Mouse (Mus musculus): Measurements from ENCODE around the gene Traf3ip2. TPM values are rescaled to one million over a fixed set of nuclear protein-coding genes. Genes with fewer than 3 reads are reported as not detected.

Traf3ip2 gene
- polyA plus RNA-seq, 1 experiment from 2014 or later = 8.3 TPM

GRCm38 (mm10) chr10:39582385-39582784 is 30.3 kb upstream of the Traf3ip2 start:
- Histone ChIP-seq H3K4me2 (replicated peaks) (no peak overlapping the region), H3K9ac (no peak overlapping the region), H3K27ac (no peak overlapping the region), H3K27me3 (ENCODE audit: control insufficient read depth, insufficient read depth, low read length) (no peaks in the 10 kb centered on the region), H3K4me1 (replicated peaks; ENCODE audit: control insufficient read depth, insufficient read depth, low read length) (peaks cover 7% of the 10 kb centered on the region), H3K4me3 (replicated peaks; ENCODE audit: low read length) (no peak overlapping the region), H3K36me3 (replicated peaks; ENCODE audit: control insufficient read depth, insufficient read depth) (no peaks in the 10 kb centered on the region), H3K9me3 (ENCODE audit: control insufficient read depth, low read length) (no peaks in the 10 kb centered on the region)
- WGBS = 76% methylated on average over 2 of the region's 2 CpGs
- DNase-seq (ENCODE audit: low spot score) (no peak), ATAC-seq (ENCODE audit: low FRiP score) (no peak)

- no peaks in the 10 kb centered on the region for H3K27me3 ChIP-seq (ENCODE audit: control insufficient read depth, insufficient read depth, low read length)
- no peak overlapping the region for H3K27ac ChIP-seq
- DNase-seq (ENCODE audit: low spot score) (no peak), ATAC-seq (ENCODE audit: low FRiP score) (no peak)
- H3K9ac ChIP-seq = no peak overlapping the region
- H3K4me3 ChIP-seq (replicated peaks; ENCODE audit: low read length) = no peak overlapping the region
- no peaks in the 10 kb centered on the region for H3K9me3 ChIP-seq (ENCODE audit: control insufficient read depth, low read length)
- H3K4me1 ChIP-seq (replicated peaks; ENCODE audit: control insufficient read depth, insufficient read depth, low read length) = peaks cover 21% of the 10 kb centered on the region
- H3K36me3 ChIP-seq (replicated peaks; ENCODE audit: control insufficient read depth, insufficient read depth) = no peaks in the 10 kb centered on the region
- 80% methylated on average over 12 of the region's 12 CpGs for WGBS
- H3K4me2 ChIP-seq (replicated peaks) = no peak overlapping the region
Measured at GRCm38 (mm10) chr10:39583718-39584117, 29.0 kb upstream of the Traf3ip2 start.

- no peaks in the 10 kb centered on the region for H3K27me3 ChIP-seq (ENCODE audit: control insufficient read depth, insufficient read depth, low read length)
- peak; percentile 61; the same call in 1 of the 2 replicates for ATAC-seq (ENCODE audit: low FRiP score)
- H3K9ac ChIP-seq = peak overlapping the region; percentile 42
- H3K4me1 ChIP-seq (replicated peaks; ENCODE audit: control insufficient read depth, insufficient read depth, low read length) = peaks cover 25% of the 10 kb centered on the region
- H3K4me2 ChIP-seq (replicated peaks) = no peak overlapping the region
- peak overlapping the region; percentile 87 for H3K27ac ChIP-seq
- no peak overlapping the region for H3K4me3 ChIP-seq (replicated peaks; ENCODE audit: low read length)
- 24% methylated on average over 5 of the region's 5 CpGs for WGBS
- H3K9me3 ChIP-seq (ENCODE audit: control insufficient read depth, low read length) = no peaks in the 10 kb centered on the region
- H3K36me3 ChIP-seq (replicated peaks; ENCODE audit: control insufficient read depth, insufficient read depth) = no peaks in the 10 kb centered on the region
- peak; percentile 66 for DNase-seq (ENCODE audit: low spot score)
Measured at GRCm38 (mm10) chr10:39587290-39587925, 25.3 kb upstream of the Traf3ip2 start.

GRCm38 (mm10) chr10:39587973-39588746 is 24.6 kb upstream of the Traf3ip2 start:
- peaks cover 3% of the 10 kb centered on the region; the same call in 1 of the 2 replicates for H3K9me3 ChIP-seq (ENCODE audit: control insufficient read depth, low read length)
- H3K9ac ChIP-seq = peak overlapping the region; percentile 42
- no peaks in the 10 kb centered on the region for H3K27me3 ChIP-seq (ENCODE audit: control insufficient read depth, insufficient read depth, low read length)
- DNase-seq (ENCODE audit: low spot score) (peak; percentile 35), ATAC-seq (ENCODE audit: low FRiP score) (peak; percentile 43; the same call in 1 of the 2 replicates)
- no peak overlapping the region for H3K4me2 ChIP-seq (replicated peaks)
- peak overlapping the region; percentile 87 for H3K27ac ChIP-seq
- H3K36me3 ChIP-seq (replicated peaks; ENCODE audit: control insufficient read depth, insufficient read depth) = no peaks in the 10 kb centered on the region
- 44% methylated on average over 8 of the region's 8 CpGs for WGBS
- H3K4me1 ChIP-seq (replicated peaks; ENCODE audit: control insufficient read depth, insufficient read depth, low read length) = peaks cover 25% of the 10 kb centered on the region
- H3K4me3 ChIP-seq (replicated peaks; ENCODE audit: low read length) = no peak overlapping the region

- no peaks in the 10 kb centered on the region for H3K36me3 ChIP-seq (replicated peaks; ENCODE audit: control insufficient read depth, insufficient read depth)
- peaks cover 9% of the 10 kb centered on the region; the same call in 1 of the 2 replicates for H3K9me3 ChIP-seq (ENCODE audit: control insufficient read depth, low read length)
- WGBS = 81% methylated on average over 19 of the region's 19 CpGs
- H3K4me2 ChIP-seq (replicated peaks) = no peak overlapping the region
- H3K27ac ChIP-seq = no peak overlapping the region
- peaks cover 25% of the 10 kb centered on the region for H3K4me1 ChIP-seq (replicated peaks; ENCODE audit: control insufficient read depth, insufficient read depth, low read length)
- no peak overlapping the region for H3K4me3 ChIP-seq (replicated peaks; ENCODE audit: low read length)
- no peaks in the 10 kb centered on the region for H3K27me3 ChIP-seq (ENCODE audit: control insufficient read depth, insufficient read depth, low read length)
- no peak overlapping the region for H3K9ac ChIP-seq
- DNase-seq (ENCODE audit: low spot score) (no peak), ATAC-seq (ENCODE audit: low FRiP score) (no peak)
Measured at GRCm38 (mm10) chr10:39589765-39590546, 22.8 kb upstream of the Traf3ip2 start.

- DNase-seq (ENCODE audit: low spot score) = no peak
- 88% methylated on average over 10 of the region's 10 CpGs for WGBS
- Histone ChIP-seq H3K4me2 (replicated peaks) (no peak overlapping the region), H3K27ac (no peak overlapping the region), H3K9ac (no peak overlapping the region), H3K27me3 (ENCODE audit: control insufficient read depth, insufficient read depth, low read length) (no peaks in the 10 kb centered on the region), H3K4me3 (replicated peaks; ENCODE audit: low read length) (no peak overlapping the region), H3K36me3 (replicated peaks; ENCODE audit: control insufficient read depth, insufficient read depth) (no peaks in the 10 kb centered on the region), H3K9me3 (ENCODE audit: control insufficient read depth, low read length) (peaks cover 9% of the 10 kb centered on the region; the same call in 1 of the 2 replicates), H3K4me1 (replicated peaks; ENCODE audit: control insufficient read depth, insufficient read depth, low read length) (peaks cover 25% of the 10 kb centered on the region)
- ATAC-seq (ENCODE audit: low FRiP score) = no peak
Measured at GRCm38 (mm10) chr10:39590629-39591028, 22.1 kb upstream of the Traf3ip2 start.

GRCm38 (mm10) chr10:39592501-39592900 is 20.2 kb upstream of the Traf3ip2 start:
- no peak overlapping the region for H3K4me2 ChIP-seq (replicated peaks)

GRCm38 (mm10) chr10:39594716-39595115 is 18.0 kb upstream of the Traf3ip2 start:
- H3K27ac ChIP-seq = no peak overlapping the region
- H3K4me1 ChIP-seq (replicated peaks; ENCODE audit: control insufficient read depth, insufficient read depth, low read length) = peaks cover 23% of the 10 kb centered on the region
- no peak for DNase-seq (ENCODE audit: low spot score)
- H3K4me3 ChIP-seq (replicated peaks; ENCODE audit: low read length) = no peak overlapping the region
- no peak overlapping the region for H3K4me2 ChIP-seq (replicated peaks)
- no peaks in the 10 kb centered on the region for H3K27me3 ChIP-seq (ENCODE audit: control insufficient read depth, insufficient read depth, low read length)
- H3K9ac ChIP-seq = no peak overlapping the region
- ATAC-seq (ENCODE audit: low FRiP score) = no peak
- WGBS = 56% methylated on average over 1 of the region's 1 CpGs
- H3K9me3 ChIP-seq (ENCODE audit: control insufficient read depth, low read length) = peaks cover 9% of the 10 kb centered on the region; the same call in 1 of the 2 replicates
- H3K36me3 ChIP-seq (replicated peaks; ENCODE audit: control insufficient read depth, insufficient read depth) = no peaks in the 10 kb centered on the region

More at GRCm38 (mm10) chr10:39592501-39592900, 20.2 kb upstream of the Traf3ip2 start:
- H3K4me3 ChIP-seq (replicated peaks; ENCODE audit: low read length) = no peak overlapping the region
- no peaks in the 10 kb centered on the region for H3K27me3 ChIP-seq (ENCODE audit: control insufficient read depth, insufficient read depth, low read length)
- 54% methylated on average over 4 of the region's 4 CpGs for WGBS
- no peaks in the 10 kb centered on the region for H3K36me3 ChIP-seq (replicated peaks; ENCODE audit: control insufficient read depth, insufficient read depth)
- no peak overlapping the region for H3K9ac ChIP-seq
- no peak for ATAC-seq (ENCODE audit: low FRiP score)
- H3K4me1 ChIP-seq (replicated peaks; ENCODE audit: control insufficient read depth, insufficient read depth, low read length) = peaks cover 35% of the 10 kb centered on the region
- DNase-seq (ENCODE audit: low spot score) = no peak
- peaks cover 9% of the 10 kb centered on the region; the same call in 1 of the 2 replicates for H3K9me3 ChIP-seq (ENCODE audit: control insufficient read depth, low read length)
- no peak overlapping the region for H3K27ac ChIP-seq

- Histone ChIP-seq H3K9ac (no peak overlapping the region), H3K9me3 (ENCODE audit: control insufficient read depth, low read length) (peaks cover 9% of the 10 kb centered on the region; the same call in 1 of the 2 replicates), H3K36me3 (replicated peaks; ENCODE audit: control insufficient read depth, insufficient read depth) (no peaks in the 10 kb centered on the region), H3K4me2 (replicated peaks) (no peak overlapping the region), H3K4me3 (replicated peaks; ENCODE audit: low read length) (no peak overlapping the region), H3K27me3 (ENCODE audit: control insufficient read depth, insufficient read depth, low read length) (no peaks in the 10 kb centered on the region), H3K4me1 (replicated peaks; ENCODE audit: control insufficient read depth, insufficient read depth, low read length) (peaks cover 23% of the 10 kb centered on the region), H3K27ac (peak overlapping the region; percentile 70; the same call in 1 of the 2 replicates)
- ATAC-seq (ENCODE audit: low FRiP score) = no peak
- 62% methylated on average over 3 of the region's 3 CpGs for WGBS
- no peak for DNase-seq (ENCODE audit: low spot score)
Measured at GRCm38 (mm10) chr10:39595862-39596261, 16.9 kb upstream of the Traf3ip2 start.
